Mouse (Mus musculus) lung, postnatal 0 days (tissue): ENCODE results near the gene Tmem248.
A peak's percentile ranks its signal among the peaks of the same experiment; 100 is the strongest.

Experiments
- CTCF ChIP-seq: IDR thresholded peaks from 2 replicates; pipeline ENCODE4 v1.5.1; 2016; ENCODE audit warnings: antibody characterized with exemption, mild to moderate bottlenecking
- EP300 ChIP-seq: IDR thresholded peaks from 2 replicates; pipeline ENCODE4 v1.6.1; 2016; ENCODE audit warnings: antibody characterized with exemption, mild to moderate bottlenecking, control low read depth

- no peak for TF ChIP-seq CTCF
- TF ChIP-seq EP300, result peak; percentile 84
These were observed 45.4 kb upstream of the Tmem248 start, which contains the start of gene Rabgef1 for GRCm38 (mm10) chr5:130171423-130171954.
